Mouse (Mus musculus): Measurements from ENCODE around the gene Ly6g6f. TPM values are rescaled to one million over a fixed set of nuclear protein-coding genes. Genes with fewer than 3 reads are reported as not detected.
A peak's percentile ranks its signal among the peaks of the same experiment; 100 is the strongest.

The Ly6g6f gene
- total and polyA plus RNA-seq, 3 experiments = 0.88 to 3.0 TPM; not detected in 1

DNA sequence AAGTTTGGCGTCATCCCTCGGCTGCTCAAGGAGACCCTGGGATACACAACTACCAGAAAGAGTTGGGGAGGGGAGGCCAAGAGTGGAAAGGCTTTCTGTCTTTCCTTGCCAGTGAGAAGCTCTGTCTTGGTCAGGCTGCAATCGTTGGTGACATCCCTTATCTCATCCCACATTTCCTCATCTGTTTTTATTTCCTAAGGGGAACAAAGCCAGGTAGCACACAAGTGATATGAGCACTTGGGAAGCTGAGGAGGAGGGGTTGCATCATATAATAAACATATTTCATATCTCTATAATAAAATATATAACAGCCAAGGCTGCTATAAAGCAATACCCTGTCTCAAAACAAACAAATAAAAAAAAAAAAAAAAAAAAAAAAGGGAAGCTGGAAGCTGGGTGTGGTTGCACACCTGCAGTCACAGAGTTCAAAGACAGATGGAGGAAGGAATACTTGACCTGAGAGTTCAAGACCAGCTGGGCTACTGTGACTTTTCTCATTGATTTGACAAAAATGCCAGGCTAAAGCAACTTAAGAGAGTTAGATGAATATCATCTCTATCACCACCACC, 1.4 kb downstream of the Ly6g6f start:
- Histone ChIP-seq H3K4me1 (ENCODE audit: control insufficient read depth in 1 of 2, insufficient read depth in 2 of 2, low read length in 2 of 2) (peaks cover 18 to 58% of the 10 kb centered on the region in 2 experiments), H3K4me3 (ENCODE audit: control insufficient read depth in 1 of 2, insufficient read depth in 1 of 2, low read depth in 2 of 2, low read length in 2 of 2) (no peak overlapping the region), H3K9ac (ENCODE audit: control insufficient read depth, low read depth, low read length, poor library complexity, severe bottlenecking) (no peak overlapping the region), H3K9me3 (replicated peaks; ENCODE audit: insufficient read depth, low read length) (no peaks in the 10 kb centered on the region), H3K79me2 (ENCODE audit: control insufficient read depth, insufficient read depth, low read length, poor library complexity) (no peaks in the 10 kb centered on the region), H3K27me3 (ENCODE audit: control insufficient read depth in 1 of 2, insufficient read depth in 2 of 2, low read length in 2 of 2) (no peaks in the 10 kb centered on the region), H3K36me3 (ENCODE audit: control insufficient read depth in 1 of 2, insufficient read depth in 2 of 2, low read length in 2 of 2) (peaks cover 0 to 41% of the 10 kb centered on the region in 2 experiments; a peak in 2 of 4 replicates), H3K27ac (ENCODE audit: control insufficient read depth, low read depth, low read length) (peak overlapping the region; percentile 31)
- DNase-seq (ENCODE audit: low read depth, low spot score) = no peak
- no peak for TF ChIP-seq ZMIZ1 (IDR thresholded peaks at IDR 0.05; ENCODE audit: low read depth, low read length)
- no peak for TF ChIP-seq RAD21 (IDR thresholded peaks at IDR 0.05; ENCODE audit: low read depth, low read length)
- no peak for TF ChIP-seq E2F4 (IDR thresholded peaks at IDR 0.05; ENCODE audit: borderline replicate concordance, low read depth, low read length)
- no peak for TF ChIP-seq HCFC1 (IDR thresholded peaks at IDR 0.05; ENCODE audit: low read depth, low read length)
- TF ChIP-seq POLR2AphosphoS5 (IDR thresholded peaks at IDR 0.05; ENCODE audit: borderline replicate concordance, low read depth, low read length) = no peak
- no peak for TF ChIP-seq JUND (IDR thresholded peaks at IDR 0.05; ENCODE audit: low read depth, low read length)
- TF ChIP-seq NRF1 (IDR thresholded peaks at IDR 0.05; ENCODE audit: insufficient read depth, low read depth, low read length, poor library complexity, severe bottlenecking) = no peak
- no peak for TF ChIP-seq MAZ (IDR thresholded peaks at IDR 0.05; ENCODE audit: low read depth, low read length)
- TF ChIP-seq ZKSCAN1 (IDR thresholded peaks at IDR 0.05; ENCODE audit: low read depth, low read length) = no peak
- no peak for TF ChIP-seq NELFE (IDR thresholded peaks at IDR 0.05; ENCODE audit: low read depth, low read length)
- no peak for TF ChIP-seq ELF1 (IDR thresholded peaks at IDR 0.05; ENCODE audit: low read depth, low read length)
- no peak for TF ChIP-seq POLR2A (IDR thresholded peaks at IDR 0.05; ENCODE audit: control insufficient read depth in 1 of 2, insufficient read depth in 1 of 2, low read depth in 1 of 2, low read length in 2 of 2, poor library complexity in 1 of 2)
- no peak for TF ChIP-seq USF2 (IDR thresholded peaks at IDR 0.05; ENCODE audit: borderline replicate concordance in 1 of 2, insufficient read depth in 1 of 2, low read depth in 1 of 2, low read length in 2 of 2)
- no peak for TF ChIP-seq ZC3H11A (IDR thresholded peaks at IDR 0.05; ENCODE audit: low read depth, low read length)
- TF ChIP-seq MEF2A (IDR thresholded peaks at IDR 0.05; ENCODE audit: extremely low read depth, insufficient replicate concordance, low read depth, low read length, poor library complexity, severe bottlenecking) = no peak
- TF ChIP-seq KAT2A (conservative IDR thresholded peaks at IDR 0.05; ENCODE audit: low read depth, low read length) = no peak
- TF ChIP-seq UBTF (IDR thresholded peaks at IDR 0.05; ENCODE audit: borderline replicate concordance, insufficient read depth, low read depth, low read length) = no peak
- TF ChIP-seq MXI1 (IDR thresholded peaks at IDR 0.05; ENCODE audit: low read depth, low read length) = no peak
- no peak for TF ChIP-seq TAL1 (IDR thresholded peaks at IDR 0.05; ENCODE audit: low read length)
- peak; percentile 41; the same call in 1 of the 2 replicates for TF ChIP-seq TCF12 (IDR thresholded peaks at IDR 0.05; ENCODE audit: low read depth, low read length)
- TF ChIP-seq POLR2AphosphoS2 (IDR thresholded peaks at IDR 0.05; ENCODE audit: low read length) = no peak
- TF ChIP-seq MAFK (IDR thresholded peaks at IDR 0.05; ENCODE audit: borderline replicate concordance, low read depth, low read length) = no peak
- TF ChIP-seq RCOR1 (IDR thresholded peaks at IDR 0.05; ENCODE audit: low read depth, low read length) = 0 out of 2 replicates have a peak, but pooled peaks have one; percentile 9
- no peak for TF ChIP-seq SMC3 (IDR thresholded peaks at IDR 0.05; ENCODE audit: low read depth, low read length)
- TF ChIP-seq GABPA (IDR thresholded peaks at IDR 0.05; ENCODE audit: low read depth, low read length) = no peak
- TF ChIP-seq MYC (IDR thresholded peaks at IDR 0.05; ENCODE audit: low read depth, low read length) = no peak
- peak; percentile 56 for TF ChIP-seq SIN3A (IDR thresholded peaks at IDR 0.05; ENCODE audit: low read length)
- peak; percentile 58 to 61 for TF ChIP-seq EP300 (IDR thresholded peaks at IDR 0.05; ENCODE audit: low read depth in 1 of 2, low read length in 2 of 2)
- TF ChIP-seq BHLHE40 (IDR thresholded peaks at IDR 0.05; ENCODE audit: borderline replicate concordance, low read depth, low read length) = no peak
- TF ChIP-seq CHD1 (IDR thresholded peaks at IDR 0.05; ENCODE audit: low read depth, low read length) = no peak
- TF ChIP-seq GATA1 (IDR thresholded peaks at IDR 0.05; ENCODE audit: low read depth, low read length) = peak; percentile 63
- TF ChIP-seq TBP (IDR thresholded peaks at IDR 0.05; ENCODE audit: low read depth, low read length) = no peak
- no peak for TF ChIP-seq MYB (IDR thresholded peaks at IDR 0.05; ENCODE audit: low read depth, low read length)
- TF ChIP-seq CTCF (IDR thresholded peaks at IDR 0.05 in 2 of 3, conservative IDR thresholded peaks at IDR 0.05 in 1 of 3; ENCODE audit: control insufficient read depth in 1 of 3, insufficient read depth in 1 of 3, low read depth in 2 of 3, low read length in 3 of 3, poor library complexity in 1 of 3, severe bottlenecking in 1 of 3) = no peak
- no peak for TF ChIP-seq USF1 (IDR thresholded peaks at IDR 0.05; ENCODE audit: low read depth, low read length)
- 0 out of 2 replicates have a peak, but pooled peaks have one; percentile 50 for TF ChIP-seq ETS1 (IDR thresholded peaks at IDR 0.05; ENCODE audit: low read depth, low read length)
- no peak for TF ChIP-seq CHD2 (IDR thresholded peaks at IDR 0.05; ENCODE audit: low read length)
